Mouse (Mus musculus): ENCODE measurements around the gene Cklf.
"Not testable (repeated sequence)": the region's sequence is repeated elsewhere in the genome, so short reads cannot be mapped to it uniquely, and the experiment has no call there.

The Cklf gene

DNA sequence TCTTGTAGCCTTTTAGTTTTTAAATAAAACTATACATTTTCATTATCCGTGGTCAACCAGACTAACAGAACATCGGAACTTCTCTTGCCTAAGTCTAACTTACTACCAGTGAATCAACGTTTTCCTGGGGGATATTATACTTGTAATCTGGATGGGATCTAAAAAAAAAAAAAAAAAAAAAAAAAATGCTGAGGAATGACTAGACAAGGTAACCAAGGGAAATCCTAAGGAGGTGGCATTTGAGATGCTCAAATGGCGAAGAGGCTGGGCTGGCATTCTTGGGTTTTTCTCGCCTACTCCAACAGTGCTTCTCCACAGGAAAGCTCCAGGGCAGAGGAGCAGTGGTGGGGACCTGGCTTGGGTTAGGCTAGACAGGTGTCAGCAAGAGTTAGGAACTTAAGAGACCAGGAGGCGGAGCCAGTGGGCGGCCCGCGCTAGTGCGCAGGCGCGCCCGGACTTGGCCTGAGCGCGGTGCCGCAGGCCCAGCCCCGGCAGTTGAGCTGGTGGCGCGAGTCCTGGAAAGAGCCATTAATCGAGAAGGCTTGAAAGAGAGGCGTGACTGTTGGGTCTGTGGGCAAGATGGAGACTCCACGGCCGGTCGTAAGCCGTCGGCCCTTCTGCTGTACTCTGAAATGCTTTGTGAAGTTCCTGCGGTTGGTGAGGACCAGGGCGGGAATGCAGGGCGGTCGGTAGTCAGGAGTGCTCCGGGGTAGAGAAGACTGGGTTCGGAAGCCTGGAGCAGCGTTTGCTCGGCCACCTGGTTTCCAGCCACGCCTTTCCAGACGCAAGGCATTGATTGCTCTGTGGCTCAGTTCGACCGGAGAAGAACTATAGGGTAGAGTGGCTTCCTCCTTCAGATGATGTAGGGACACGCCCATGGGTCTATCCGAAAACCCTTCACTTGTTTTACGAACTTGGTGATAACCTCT, at the start of gene Cklf:
Gene Cklf (plus strand): TSS at position 423 of the 929 bp plus-strand sequence.
- DNase-seq (ENCODE audit: low spot score), result peak; percentile 29

DNA sequence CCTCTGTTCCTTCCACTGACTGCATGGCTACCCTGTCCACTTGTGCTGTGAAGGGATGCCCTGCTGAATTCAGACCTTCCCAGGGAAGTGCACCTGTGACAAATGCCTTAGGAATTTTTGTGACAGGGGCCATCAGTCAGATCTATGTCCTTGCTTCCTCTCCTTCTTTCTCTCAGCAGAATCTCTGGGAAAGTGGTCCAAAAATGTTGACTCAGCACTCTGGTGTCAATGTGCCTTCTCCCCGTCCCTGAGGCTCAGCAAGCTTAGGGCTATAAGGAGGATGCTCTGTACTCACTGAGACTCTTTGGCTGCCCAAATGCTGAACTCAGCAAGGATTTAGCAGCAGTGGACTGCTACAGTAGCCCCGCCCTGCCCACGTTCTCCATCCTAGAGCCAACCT, 49.0 kb upstream of the Cklf start:
- DNase-seq (ENCODE audit: low spot score), result no peak

DNA sequence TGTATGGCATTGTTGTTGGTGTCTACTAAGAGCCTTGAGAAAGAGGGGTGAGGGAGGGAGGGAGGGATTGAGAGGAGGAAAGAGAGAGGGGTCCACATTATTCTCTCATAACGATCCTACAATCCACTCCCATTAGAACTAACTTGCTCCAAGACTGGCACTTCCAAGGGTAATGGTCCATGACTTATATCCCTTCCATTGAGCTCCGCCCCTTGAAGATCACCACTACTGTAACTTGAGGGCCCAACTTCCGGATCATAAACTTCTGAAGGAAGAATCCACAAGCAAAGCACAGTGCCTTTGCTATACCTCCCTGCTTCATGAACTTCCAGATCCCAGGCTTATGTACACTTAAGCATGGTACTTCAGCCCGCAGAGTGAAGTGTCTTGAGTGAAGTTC, 48.3 kb upstream of the Cklf start:
- no peak for DNase-seq (ENCODE audit: low spot score)

DNA sequence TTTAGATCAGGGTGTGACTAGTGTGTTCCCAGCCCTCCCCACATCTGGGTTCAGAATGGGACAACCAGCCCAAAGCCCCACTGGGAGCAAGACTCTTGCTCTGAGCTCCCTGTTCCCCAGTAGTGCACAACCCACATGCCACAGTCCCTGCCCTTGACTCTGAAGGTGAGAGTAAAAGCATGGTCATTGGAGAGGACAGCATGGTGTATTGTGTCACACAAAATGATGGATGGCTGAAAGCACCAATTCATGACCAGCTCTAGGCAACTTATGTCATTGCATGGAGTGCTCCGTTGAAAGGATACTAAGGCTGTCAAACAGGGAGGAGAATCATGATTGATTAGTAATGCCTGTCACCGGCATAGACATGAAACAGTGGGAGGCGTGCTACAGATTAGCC, 45.4 kb upstream of the Cklf start:
- no peak for DNase-seq (ENCODE audit: low spot score)

DNA sequence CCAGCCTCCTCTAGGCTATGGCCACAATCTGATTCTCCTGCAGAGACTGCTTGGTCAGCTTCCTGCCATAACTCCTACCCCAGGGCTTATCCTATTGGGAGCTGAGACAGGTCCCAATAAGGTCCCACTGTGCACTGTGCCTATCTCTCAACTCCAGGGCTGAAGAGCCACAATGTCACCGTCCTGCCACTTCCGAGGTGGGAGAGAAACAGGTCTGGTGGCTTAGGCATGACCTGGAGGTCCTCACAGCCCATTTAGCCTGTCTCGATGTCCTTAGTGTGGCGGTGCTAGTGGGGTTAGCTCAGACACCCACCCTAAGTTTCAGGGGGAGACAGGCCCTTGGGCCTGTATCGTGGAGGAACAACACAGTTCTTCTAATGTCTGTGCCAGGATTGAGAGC, 33.1 kb upstream of the Cklf start:
- DNase-seq (ENCODE audit: low spot score), result no peak

DNA sequence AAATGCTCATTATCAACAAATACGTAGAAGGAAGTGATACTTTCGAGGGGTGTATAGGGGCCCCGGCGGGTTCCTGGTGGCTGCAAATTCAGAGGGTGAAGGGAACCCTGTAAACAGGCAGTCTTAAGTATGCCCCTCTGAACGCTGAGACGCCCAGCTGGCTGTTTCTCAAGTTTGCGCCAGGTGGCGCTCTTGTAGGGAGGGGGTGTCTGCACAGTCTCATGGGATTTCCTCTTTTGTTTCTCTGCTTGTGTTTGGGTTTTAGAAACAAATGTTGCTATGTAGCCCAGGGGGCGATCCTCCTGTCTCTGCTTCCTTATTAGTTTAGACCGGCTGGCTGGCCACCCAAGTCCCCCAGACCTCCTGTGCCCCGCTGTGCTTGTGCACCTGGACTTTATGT, 31.6 kb upstream of the Cklf start:
- DNase-seq (ENCODE audit: low spot score), result no peak

DNA sequence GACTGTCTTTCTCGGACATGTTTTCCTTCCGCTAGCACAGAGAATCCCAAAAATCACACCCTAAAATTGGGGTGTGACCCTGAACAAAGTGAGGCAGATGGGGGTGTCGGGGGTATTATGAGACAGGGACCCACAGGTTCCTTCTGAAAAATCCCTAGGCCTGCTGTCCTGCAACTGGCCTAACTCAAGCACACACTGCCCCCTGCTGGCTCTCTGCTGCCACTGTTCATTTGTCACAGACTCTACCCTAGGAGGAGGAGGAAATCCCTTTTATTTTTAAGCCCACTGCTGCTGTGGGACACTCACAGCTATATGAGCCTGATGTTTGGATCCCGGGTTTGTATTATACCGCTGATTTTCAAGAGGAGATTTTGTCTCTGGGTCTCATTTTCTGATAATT, 30.9 kb upstream of the Cklf start:
- peak; percentile 43 for DNase-seq (ENCODE audit: low spot score)

DNA sequence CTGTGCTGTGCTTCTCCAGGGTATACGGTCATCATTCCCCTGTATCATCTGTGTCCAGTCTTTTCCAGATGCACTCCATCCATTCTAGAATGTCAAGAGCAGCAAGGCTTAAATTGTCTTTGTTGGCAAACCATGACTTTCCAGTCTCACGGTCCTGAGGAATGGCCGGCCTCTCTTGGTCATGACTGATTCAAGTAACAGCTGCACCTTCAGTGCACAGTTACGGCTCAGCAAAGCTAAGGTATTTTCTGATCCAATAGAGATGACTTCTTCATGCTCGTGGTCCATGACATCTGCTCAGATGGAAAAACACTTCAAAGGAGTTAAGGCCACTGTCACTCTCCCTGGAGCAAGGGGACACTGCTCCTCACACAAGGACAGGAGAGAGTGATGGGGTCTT, 23.6 kb upstream of the Cklf start:
- DNase-seq (ENCODE audit: low spot score), result no peak

DNA sequence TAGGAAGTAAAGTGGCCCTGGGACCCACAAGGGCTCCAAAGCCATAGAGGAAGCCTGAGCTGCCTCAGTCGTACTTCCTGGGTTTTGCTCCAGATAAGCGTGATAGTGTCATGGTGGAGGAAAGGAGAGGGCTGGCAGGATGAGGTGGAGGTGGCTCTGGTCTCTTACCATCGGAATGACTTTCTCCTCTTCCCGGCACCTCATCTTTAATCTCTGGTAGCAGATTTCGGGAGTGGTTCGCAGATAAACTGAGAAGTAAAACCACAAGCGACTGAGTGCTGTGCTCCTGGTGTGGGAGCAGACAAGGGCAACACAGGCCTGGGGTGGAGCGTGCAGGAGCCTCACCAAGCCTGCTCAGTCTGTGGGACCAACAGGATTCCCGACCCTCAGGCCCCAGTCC, 20.3 kb upstream of the Cklf start:
- no peak for DNase-seq (ENCODE audit: low spot score)

DNA sequence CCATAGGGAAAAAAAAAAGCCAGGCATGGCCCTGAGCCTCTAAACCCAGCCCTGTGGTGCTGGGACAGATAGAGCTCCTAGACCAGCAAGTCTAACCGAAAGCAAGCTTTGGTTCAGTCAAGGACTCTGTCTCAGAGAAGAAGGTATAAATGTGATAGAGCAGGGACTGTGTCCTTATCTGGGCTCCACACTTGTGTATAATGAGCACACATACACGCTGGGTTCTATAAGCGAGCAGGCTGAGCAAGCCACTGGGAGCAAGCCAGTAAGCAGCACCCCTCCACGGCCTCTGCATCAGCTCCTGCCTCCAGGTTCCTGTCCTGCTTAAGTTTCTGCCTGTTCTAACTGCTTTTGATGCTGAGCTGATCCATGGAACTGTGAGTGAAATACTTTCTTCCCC, 18.6 kb upstream of the Cklf start:
- DNase-seq (ENCODE audit: low spot score), result no peak

DNA sequence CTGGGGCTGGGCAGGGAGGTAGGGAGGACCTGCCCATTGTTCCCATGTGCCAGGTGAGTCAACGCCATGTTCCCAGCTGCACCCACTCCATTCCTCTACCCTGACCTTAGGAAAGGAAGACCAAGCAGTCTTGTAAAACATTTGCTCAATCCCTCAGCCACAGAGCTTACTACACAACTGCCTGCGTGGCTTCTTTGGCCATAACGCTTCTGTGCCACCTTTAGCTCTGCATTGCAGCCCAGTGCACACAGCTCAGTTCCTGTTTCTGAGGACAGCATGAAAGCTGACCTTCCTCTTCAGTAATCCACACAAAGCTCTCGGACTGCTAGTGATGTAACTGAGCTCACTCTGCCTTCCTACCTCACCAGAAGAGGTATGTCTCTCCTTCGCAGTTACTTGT, 17.7 kb upstream of the Cklf start:
- DNase-seq (ENCODE audit: low spot score), result no peak

DNA sequence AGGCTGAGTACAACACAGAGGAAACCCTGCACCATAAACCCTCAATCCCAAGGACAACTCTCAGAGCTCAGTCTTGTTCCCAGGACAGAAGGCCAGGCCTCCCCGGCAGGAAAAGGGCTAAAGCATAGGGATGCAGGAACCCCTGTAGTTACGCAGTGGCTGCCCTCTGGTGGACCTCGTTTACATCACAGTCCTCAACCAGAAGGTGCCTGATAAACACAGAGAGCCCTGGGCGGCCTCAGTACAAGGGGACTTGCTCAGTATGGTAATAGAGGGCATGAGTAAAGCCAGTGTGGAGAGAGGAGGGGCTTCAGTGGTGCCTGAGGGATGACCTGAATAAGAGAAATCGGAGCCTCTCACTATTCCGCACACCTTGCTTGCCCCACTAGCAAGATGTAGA, 16.1 kb upstream of the Cklf start:
- no peak for DNase-seq (ENCODE audit: low spot score)

DNA sequence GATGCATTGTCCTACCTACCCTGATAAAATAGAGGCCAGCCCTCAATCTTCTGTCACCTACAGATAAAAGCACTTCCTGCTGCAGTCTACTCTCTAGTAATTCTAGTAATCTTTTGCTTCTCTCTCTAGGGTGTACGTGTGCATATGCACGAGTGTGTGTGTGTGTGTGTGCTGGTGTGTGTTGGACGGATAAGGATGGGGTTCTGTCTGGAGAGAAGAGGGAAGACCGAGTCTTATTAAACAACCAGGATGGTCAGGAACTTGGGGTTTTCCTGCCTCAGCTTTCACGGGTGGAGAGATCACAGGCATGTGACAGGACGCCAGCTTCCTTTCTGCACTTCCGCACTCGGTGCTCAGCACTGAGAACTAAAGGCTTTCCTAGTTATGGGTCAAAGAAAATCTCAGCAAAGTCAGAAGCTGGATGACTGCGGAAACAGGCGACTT, 11.2 kb upstream of the Cklf start:
- DNase-seq (ENCODE audit: low spot score), result no peak

DNA sequence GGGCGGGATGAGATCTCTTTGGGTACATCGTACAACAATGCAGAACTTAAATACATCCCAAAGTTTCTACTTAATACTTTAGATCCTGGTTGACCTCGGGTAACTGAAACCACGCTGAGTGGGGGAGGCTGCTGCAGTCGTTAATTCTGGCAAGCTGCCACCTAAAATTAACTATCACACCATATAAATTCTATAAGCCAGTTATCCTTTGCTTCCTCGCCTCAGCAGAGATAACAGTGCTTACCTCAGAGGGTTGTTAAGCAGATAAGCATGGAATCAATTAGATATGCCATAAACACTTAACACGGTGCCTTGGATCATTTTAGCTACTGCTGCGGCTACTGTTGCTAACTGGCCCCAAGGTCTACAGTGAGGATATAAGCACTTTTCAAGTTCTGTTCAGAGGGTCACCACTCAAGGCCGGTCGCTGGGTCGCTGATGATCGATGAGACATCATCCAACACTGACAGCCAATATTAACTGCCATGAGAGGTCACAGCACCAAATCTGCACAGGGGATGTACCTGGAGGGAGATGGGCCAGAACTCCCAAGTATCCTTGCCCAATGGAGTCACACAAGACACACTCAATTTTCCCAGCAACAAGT, 8.5 kb upstream of the Cklf start:
- DNase-seq (ENCODE audit: low spot score), result no peak

DNA sequence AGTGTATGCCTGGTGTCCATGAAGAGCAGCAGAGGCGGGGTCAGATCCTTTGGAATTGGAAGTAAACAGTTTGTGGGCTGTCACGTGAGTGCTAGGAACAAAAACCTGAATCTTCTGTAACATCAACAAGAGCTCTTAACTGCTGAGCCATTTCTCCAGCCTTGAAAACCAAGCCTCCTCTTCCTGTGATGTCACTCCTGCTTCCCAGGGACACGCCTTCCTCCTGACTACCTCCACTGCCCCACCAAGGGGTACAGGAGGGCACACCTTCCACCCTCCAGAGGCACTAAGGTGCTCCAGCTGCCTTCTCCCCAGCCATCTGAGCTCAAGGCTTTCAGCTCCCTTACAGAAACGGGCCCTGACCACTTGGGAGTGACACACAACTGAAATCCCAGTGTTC, 4.0 kb upstream of the Cklf start:
- DNase-seq (ENCODE audit: low spot score), result no peak

DNA sequence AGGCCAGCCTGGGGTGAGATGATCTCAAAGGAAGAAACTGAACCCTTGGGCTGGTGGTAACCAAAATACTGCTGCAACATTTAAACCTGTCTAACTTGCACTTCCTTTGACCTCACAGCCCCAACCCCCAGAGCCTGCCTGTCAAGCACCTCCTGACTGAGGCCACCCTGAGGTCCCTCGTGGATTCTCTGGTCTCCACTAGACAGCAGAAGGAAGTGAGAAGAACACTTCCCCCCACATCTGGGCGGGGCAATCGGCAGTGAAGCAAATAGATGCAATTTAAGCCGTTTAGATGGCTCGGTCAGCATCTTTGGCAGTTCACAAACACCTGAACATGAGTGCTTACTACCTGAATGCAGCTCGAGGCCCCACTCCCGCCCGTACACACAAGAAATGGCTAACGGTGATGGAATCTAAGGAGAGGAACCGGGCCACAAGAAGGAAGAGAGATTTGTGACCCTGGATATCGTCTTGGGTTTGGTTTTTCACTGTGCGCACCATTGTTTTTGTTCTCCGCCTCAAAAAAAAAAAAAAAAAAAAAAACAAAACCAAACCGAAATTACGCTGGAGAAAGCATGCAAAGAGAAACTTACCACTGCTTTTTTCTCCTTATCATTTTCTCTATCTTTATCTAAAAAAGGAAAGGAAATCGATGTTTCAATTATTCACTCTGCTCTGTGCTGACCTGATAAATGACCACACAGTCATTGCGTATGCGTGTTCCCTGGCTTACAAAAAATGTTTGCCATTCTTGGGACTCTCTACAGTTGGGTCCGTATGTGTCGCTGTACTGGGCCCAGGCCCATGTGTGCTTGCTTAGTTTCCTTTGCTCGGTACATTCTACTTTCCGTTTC, 3.4 kb upstream of the Cklf start:
- DNase-seq (ENCODE audit: low spot score), result no peak

DNA sequence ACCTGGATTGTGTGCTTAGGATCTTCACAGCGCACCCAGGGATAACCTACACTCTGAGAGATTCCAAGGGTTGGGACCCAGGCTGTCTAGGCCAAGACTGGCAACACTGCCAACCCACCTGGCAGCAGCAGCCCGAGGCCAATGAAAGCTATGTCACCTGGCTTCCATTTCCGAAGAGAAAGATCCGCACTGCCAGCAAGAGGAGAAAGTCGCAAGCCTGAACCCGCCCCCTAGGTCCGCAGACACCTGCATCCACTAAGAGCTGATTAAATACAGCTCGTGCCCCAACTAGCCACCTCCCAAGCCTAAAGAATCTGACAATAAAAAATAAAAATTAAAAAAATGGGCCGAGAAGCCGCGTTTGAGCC, 2.8 kb upstream of the Cklf start:
- DNase-seq (ENCODE audit: low spot score), result no peak

DNA sequence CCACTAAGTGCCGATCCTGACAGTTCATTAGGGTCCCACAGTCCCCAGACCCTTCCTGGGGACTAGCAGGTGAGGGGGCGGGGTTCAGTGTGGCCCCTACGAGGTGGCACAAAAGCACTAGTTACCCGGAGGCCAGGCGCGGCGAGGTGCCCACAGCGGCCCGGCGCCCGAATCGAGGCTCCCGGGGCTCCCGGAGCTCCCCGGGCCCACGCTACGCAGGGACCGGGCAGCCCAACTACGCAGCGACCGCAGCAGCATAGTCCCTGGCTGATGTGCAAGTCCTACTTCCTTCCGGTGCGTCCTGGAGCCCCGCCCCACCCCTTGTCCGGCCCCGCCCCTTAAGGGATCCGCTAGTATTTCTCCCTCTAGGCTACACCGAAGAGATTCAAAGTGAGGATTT, 2.4 kb upstream of the Cklf start, which contains the start of gene Tk2:
Gene Tk2 (minus strand): TSS at position 283 of the 400 bp plus-strand sequence.
- peak; percentile 31 for DNase-seq (ENCODE audit: low spot score)

DNA sequence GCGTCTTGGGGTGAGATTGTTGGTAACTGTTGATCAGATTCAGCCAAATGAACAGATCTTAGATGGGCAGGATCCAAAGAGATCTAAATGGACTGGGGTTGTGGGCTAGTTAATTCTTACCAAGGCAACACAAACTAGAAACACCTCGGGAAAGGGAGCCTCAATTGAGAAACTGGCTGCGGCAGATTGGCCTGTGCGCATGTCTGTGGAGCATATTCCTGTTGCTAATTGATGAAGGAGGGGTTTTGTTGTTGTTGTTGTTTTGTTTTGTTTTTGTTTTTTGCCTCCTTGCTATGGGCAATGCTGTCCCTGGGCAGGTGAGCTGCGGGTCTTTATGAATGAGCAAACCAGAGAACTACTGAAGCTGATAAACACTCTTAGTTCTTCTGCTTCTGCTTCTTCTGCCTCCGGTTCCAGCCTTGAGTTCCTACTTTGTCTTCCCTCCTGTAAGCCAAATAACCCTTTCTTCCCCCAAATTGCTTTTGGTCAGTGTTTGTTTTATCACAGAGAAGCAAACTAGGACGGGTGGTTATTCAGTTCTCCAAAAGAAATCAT, 1.1 kb upstream of the Cklf start:
- no peak for DNase-seq (ENCODE audit: low spot score)

DNA sequence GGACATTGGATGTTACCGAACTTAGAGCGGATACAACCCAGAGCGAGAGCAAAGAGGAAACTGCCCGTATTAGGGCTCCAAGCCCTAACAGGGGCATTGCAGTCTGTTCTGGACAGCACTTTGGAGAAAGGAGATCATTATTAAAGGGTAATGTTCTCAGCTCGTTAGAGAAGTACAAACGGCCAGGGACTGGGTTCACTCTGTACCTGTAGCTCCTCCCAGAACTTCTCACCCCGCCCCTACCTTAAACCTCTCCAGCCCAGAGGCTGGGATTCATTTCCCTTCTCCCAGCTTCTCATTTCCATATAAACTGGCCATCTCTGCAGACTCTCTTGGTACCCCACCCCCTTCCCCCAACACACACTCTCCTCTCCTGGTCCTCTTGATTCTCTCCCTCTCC, 800 bp downstream of the Cklf start:
- DNase-seq (ENCODE audit: low spot score), result no peak

DNA sequence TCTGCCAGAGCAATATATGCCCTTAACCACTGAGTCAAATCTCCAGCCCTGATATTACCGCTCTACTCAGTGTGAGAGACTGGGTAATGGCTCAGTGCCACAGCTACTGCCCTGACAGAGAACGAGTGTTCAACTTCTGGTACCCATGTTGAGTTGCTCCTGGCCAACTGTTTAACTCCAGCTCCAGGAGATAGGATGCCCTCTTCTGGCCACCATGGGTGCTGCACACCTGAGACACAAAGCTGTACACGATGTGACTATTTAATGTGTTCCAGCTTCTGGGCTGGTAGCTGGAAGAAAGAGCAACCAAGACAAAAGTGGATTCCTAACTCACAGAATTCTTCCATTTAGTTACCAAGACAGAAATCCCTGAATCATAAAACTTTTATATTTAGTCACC, 2.4 kb downstream of the Cklf start:
- DNase-seq (ENCODE audit: low spot score), result no peak

DNA sequence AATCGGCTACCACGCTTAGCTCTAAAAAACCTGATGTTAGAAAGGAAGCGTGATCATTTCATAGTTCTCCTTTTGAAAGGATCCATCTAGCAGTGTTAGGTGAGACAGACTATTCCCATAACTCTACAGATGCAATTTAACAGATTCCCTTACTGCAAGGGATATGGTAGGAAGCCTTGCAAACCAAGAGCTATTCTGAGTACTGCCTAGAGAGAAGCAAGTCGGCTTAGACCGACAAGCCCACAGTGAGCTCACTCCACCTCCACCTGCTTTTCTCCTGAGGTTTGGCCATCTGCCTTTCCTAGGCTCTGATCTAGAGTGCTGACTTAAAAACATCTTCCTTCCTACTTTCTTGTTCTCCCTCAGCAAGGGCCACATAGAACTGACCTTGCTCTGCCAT, 11.1 kb downstream of the Cklf start:
- DNase-seq (ENCODE audit: low spot score), result not testable (repeated sequence)
